Mouse (Mus musculus) adrenal gland, adult 10 weeks (tissue): ENCODE results near the gene Il17c. TPM values are rescaled to one million over a fixed set of nuclear protein-coding genes. Genes with fewer than 3 reads are reported as not detected.

Experiments used
- polyA plus RNA-seq: library from polyadenylated mRNA; stranded (reverse); fragments of 350-450 nt; fragmentation: Illumina TruSeq; extraction: RNeasy Lipid Tissue Mini Kit (QIAGEN cat#74804); gene quantifications from one replicate; pipeline ENCODE4 v1.2.3, GENCODE M21; 2014; ENCODE audit warnings: low read depth, low replicate concordance

The Il17c gene
- not detected for polyA plus RNA-seq

DNA sequence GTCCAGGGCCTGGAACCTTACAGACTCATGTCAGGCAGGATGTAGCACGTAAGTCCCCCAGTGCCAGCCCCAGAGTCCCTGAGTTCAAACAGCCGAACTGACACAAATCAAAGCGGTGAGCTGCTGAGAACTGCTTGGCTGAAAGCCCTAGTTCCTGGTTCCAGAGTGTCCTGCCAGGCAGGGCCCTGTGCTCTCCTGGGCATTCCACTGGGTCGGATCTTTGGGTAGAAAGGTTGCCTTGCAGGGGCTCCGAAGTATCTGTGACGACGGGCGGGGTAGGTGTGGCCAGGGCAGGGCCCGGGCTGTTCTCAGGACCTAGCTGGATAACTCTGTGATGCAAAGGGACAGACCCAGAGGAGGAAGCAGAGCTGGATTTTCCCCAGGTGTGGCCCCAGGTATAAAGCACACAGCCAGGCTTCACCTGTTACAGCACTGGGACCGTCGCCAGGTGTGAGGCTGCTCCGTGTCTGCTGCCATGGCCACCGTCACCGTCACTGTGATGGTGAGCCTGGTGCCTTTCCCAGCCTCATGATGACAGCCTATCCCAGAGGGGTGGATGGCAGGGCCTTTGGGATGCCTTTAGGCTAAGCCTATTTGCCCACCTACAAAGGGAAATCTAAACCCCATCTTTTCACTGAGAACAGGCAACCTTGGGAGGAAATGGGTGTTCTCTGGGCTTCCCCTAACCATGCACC lies at the start of gene Il17c:
Gene Il17c (plus strand): TSS at position 645 of the 695 bp plus-strand sequence.

DNA sequence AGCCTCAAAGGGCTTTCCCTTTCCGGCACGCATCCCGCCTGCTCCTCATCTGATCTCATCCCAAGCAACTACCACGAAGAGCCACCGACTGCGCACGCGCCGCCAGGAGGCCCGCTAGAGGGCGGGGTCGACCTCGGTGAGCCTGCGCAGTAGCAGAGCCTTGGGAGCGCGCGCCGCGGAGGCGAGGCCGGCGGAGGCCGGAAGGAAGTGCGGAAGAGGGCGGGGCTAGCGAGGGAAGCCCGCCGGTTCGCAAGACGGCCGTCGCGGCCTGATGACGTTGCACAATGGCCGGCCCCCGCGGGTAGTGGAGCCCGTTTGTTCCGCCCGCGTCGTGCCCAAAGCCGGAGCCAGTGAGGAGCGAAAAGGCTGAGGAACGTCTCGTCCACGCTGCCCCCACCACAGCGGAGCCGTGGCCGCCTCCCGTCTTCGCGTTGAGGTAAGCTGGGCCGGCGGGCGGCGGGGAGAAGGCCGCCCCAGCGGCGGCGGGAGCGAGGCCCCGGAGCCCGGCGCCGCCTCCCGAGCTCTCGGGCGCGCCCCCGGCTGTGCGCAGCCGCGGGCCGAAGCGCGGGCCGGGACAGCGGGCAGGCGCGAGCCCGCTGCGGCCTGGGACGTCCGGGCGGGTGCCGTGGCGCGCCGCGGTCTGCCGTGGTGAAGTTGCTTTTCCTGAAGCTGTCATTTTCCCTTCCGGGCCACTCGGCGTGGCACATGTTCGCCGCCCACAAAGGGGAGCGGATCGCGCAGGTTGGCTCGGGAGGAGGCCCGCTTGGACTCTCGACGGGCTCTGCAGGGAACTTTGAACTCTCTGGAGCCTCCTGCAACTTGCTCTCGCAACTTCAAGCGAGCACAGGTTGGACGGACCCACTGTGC lies 45.2 kb upstream of the Il17c start, which contains the start of gene Zc3h18:
Gene Zc3h18 (plus strand): TSS at position 245 of the 867 bp plus-strand sequence.

GRCm38 (mm10) chr8:122432443-122433268 lies 10.8 kb downstream of the Il17c start, which contains the start of gene Cyba:
Cyba (minus strand) TSS chr8:122432930.

GRCm38 (mm10) chr8:122443262-122444006 lies 21.6 kb downstream of the Il17c start, which contains the start of gene Mvd:
Mvd (minus strand) TSS chr8:122443422.

DNA sequence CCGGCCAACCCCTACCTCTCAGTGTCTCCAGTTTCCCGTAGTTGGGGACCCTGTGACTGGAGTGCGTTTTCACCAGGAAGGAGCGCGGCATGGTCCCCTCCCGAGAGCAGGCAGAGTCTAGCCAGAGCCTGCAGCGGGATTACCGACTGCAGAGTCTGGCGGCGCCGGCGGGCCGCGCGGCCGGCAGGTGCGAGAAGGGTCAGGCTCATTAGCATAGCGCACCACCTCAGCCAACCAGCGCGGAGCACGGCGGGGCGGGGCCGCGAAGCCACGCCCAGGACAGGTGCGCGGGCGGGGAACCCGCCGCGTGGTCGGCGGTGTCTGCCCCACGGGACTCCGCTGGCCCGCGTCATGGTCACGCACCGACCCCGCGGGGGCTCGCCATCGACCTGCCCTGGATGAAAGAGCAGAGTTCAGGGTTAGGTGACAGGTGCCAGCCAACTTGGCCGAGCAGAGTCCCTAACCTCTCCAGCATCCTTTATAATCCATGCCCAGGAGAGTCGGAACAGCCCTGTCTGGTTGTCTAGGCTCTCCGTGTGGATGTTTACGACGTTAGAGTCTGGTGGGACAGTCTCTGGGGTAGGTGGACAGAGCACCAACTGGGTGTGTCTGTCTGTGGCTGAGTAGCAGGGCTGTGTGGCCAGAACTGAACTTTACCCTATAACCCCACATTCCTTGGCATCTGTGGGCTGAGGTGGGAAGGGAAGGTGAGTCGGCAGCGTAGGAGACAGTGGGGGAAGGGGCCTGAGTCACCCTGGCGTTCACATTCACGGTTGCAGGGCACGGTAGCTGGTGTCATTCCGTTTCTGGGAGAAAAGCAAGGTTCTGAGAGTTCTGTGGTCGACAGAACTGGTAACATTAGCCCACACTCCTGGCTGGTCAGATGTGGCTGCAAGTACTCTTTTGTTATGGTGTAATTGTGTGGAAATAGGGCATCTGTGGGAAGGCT lies 39.0 kb downstream of the Il17c start, which contains the start of gene Snai3:
Gene Snai3 (minus strand): TSS at position 210 of the 949 bp plus-strand sequence.

Other genes starting within 250 kb of the Il17c start
- gene Zfpm1, start 139.9 kb upstream of the Il17c start, polyA plus RNA-seq = not detected
- not detected for gene Trhr2, start 61.3 kb upstream of the Il17c start, polyA plus RNA-seq
- 13.2 TPM for gene Zc3h18, start 45.4 kb upstream of the Il17c start, polyA plus RNA-seq
- not detected for gene Cyba, start 10.9 kb downstream of the Il17c start, polyA plus RNA-seq
- not detected for gene Mvd, start 21.4 kb downstream of the Il17c start, polyA plus RNA-seq
- not detected for gene Snai3, start 38.7 kb downstream of the Il17c start, polyA plus RNA-seq
- gene Rnf166, start 54.0 kb downstream of the Il17c start, polyA plus RNA-seq = 25.4 TPM
- not detected for gene Ctu2, start 54.1 kb downstream of the Il17c start, polyA plus RNA-seq
- 0.52 TPM for gene Piezo1, start 129.3 kb downstream of the Il17c start, polyA plus RNA-seq
- gene Cdt1, start 146.0 kb downstream of the Il17c start, polyA plus RNA-seq = 0.35 TPM
- gene Aprt, start 154.9 kb downstream of the Il17c start, polyA plus RNA-seq = not detected
- 0.93 TPM for gene Galns, start 189.4 kb downstream of the Il17c start, polyA plus RNA-seq
- gene Trappc2l, start 189.6 kb downstream of the Il17c start, polyA plus RNA-seq = 5.4 TPM
- not detected for gene Pabpn1l, start 200.7 kb downstream of the Il17c start, polyA plus RNA-seq